ENCODE assay signal across 8 mouse cellular contexts in the genomic region with DNA sequence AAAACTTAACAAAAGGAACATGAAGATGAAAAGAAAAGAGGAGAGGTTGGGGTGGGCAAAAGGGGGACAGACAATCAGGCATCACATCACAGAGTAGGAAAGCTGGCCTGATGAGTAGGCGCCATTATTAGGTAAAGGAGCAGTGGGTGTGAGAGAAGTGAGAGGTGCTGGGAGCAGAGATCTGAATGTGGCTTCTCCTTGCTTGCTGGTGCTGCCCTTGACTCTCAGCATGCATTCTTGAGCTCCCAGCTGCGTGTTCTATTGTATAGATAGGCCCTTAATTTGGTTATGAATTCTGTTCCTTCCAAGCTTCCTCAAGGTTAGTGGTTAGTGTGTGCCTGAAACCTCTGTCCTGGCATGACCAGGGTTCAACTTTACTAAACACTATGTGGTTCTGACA.
"Had no signal": no experiment of that assay in that cellular context is flagged by ENCODE, and none has a peak within 500 bp of the region (broad histone marks: within the 10 kb centered on the region; RNA-seq: fewer than 3 reads in every experiment).

No protein-coding gene starts in this region.

- DNase-seq: lung, adult 18-20 months; lung, embryonic 14.5 days; lung, postnatal 10 days; lung, postnatal 36 days; right cerebral cortex, postnatal 14 days; thymus, adult 2 months; thymus, postnatal 25 days; thymus, postnatal 4 days had no signal
